Mouse (Mus musculus): ENCODE results near the gene Bicc1.
A peak's percentile ranks its signal among the peaks of the same experiment; 100 is the strongest.

Bicc1 gene

GRCm38 (mm10) chr10:71122480-71122879 is 37.0 kb downstream of the Bicc1 start:
- DNase-seq (ENCODE audit: low read depth, low spot score): no peak

- DNase-seq (ENCODE audit: low read depth, low spot score): no peak
These were observed 38.7 kb downstream of the Bicc1 start for GRCm38 (mm10) chr10:71120769-71121165.

- DNase-seq (ENCODE audit: low read depth, low spot score): no peak
These were observed 39.3 kb downstream of the Bicc1 start for GRCm38 (mm10) chr10:71120121-71120768.

- no peak for DNase-seq (ENCODE audit: low read depth, low spot score)
These were observed 40.2 kb downstream of the Bicc1 start for GRCm38 (mm10) chr10:71119120-71119847.

- DNase-seq (ENCODE audit: low read depth, low spot score): no peak
These were observed 41.7 kb downstream of the Bicc1 start for GRCm38 (mm10) chr10:71117766-71118165.

GRCm38 (mm10) chr10:71114260-71114920 is 45.1 kb downstream of the Bicc1 start:
- DNase-seq (ENCODE audit: low read depth, low spot score): no peak

- DNase-seq (ENCODE audit: low read depth, low spot score): no peak
These were observed 52.9 kb downstream of the Bicc1 start for GRCm38 (mm10) chr10:71106491-71107205.

GRCm38 (mm10) chr10:71104791-71105190 is 54.7 kb downstream of the Bicc1 start:
- DNase-seq (ENCODE audit: low read depth, low spot score): no peak

GRCm38 (mm10) chr10:71100815-71101499 is 58.5 kb downstream of the Bicc1 start:
- DNase-seq (ENCODE audit: low read depth, low spot score): no peak

GRCm38 (mm10) chr10:71094707-71095254 is 64.7 kb downstream of the Bicc1 start:
- DNase-seq (ENCODE audit: low read depth, low spot score): no peak

GRCm38 (mm10) chr10:71093312-71093711 is 66.2 kb downstream of the Bicc1 start:
- DNase-seq (ENCODE audit: low read depth, low spot score): no peak

GRCm38 (mm10) chr10:71087359-71087716 is 72.2 kb downstream of the Bicc1 start:
- DNase-seq (ENCODE audit: low read depth, low spot score): no peak

- DNase-seq (ENCODE audit: low read depth, low spot score): no peak
These were observed 72.7 kb downstream of the Bicc1 start for GRCm38 (mm10) chr10:71086571-71087358.

GRCm38 (mm10) chr10:71082986-71083385 is 76.5 kb downstream of the Bicc1 start:
- no peak for DNase-seq (ENCODE audit: low read depth, low spot score)

GRCm38 (mm10) chr10:71078856-71079255 is 80.6 kb downstream of the Bicc1 start:
- DNase-seq (ENCODE audit: low read depth, low spot score): no peak

- no peak for DNase-seq (ENCODE audit: low read depth, low spot score)
These were observed 94.5 kb downstream of the Bicc1 start for GRCm38 (mm10) chr10:71065009-71065408.

- DNase-seq (ENCODE audit: low read depth, low spot score): no peak
These were observed 94.9 kb downstream of the Bicc1 start for GRCm38 (mm10) chr10:71064576-71064975.

GRCm38 (mm10) chr10:71062151-71062550 is 97.3 kb downstream of the Bicc1 start:
- no peak for DNase-seq (ENCODE audit: low read depth, low spot score)

- DNase-seq (ENCODE audit: low read depth, low spot score): peak; percentile 23
These were observed 99.2 kb downstream of the Bicc1 start for GRCm38 (mm10) chr10:71060269-71060668.

GRCm38 (mm10) chr10:71058616-71059247 is 100.8 kb downstream of the Bicc1 start:
- no peak for DNase-seq (ENCODE audit: low read depth, low spot score)
